Mouse (Mus musculus): Measurements from ENCODE around the gene Eid1. TPM values are rescaled to one million over a fixed set of nuclear protein-coding genes. Genes with fewer than 3 reads are reported as not detected.

Eid1 gene
- 342 and 357 TPM in 2 replicates for polyA plus RNA-seq (2012; rRNA removed)

DNA sequence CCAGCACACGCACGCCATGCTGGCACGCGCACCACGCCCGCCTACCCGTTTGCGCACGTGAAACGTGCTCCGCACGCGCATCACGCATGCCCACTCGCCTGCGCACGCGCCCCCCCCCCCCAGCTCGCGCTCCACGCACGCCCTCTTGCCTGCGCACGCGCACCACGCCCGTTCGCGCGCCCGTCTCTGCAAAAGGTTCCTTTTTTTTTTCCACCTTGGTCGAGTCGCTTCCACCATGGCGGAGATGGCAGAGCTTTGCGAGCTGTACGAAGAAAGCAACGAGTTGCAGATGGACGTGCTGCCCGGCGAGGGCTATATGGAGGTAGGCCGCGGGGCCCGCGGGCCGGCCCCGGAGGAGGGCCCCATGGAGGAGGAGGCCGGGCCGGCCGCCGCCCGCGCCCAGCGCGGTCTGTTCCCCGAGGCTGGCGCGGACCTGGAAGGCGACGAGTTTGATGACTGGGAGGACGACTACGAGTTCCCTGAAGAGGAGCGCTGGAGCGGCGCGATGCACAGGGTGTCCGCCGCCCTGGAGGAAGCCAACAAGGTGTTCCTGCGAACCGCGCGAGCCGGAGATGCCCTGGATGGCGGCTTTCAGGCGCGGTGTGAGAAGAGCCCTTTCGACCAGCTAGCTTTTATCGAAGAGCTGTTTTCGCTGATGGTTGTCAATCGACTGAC is at the start of gene Eid1:
Gene Eid1, plus strand, starts transcription at position 139 of the 675 bp plus-strand sequence.

DNA sequence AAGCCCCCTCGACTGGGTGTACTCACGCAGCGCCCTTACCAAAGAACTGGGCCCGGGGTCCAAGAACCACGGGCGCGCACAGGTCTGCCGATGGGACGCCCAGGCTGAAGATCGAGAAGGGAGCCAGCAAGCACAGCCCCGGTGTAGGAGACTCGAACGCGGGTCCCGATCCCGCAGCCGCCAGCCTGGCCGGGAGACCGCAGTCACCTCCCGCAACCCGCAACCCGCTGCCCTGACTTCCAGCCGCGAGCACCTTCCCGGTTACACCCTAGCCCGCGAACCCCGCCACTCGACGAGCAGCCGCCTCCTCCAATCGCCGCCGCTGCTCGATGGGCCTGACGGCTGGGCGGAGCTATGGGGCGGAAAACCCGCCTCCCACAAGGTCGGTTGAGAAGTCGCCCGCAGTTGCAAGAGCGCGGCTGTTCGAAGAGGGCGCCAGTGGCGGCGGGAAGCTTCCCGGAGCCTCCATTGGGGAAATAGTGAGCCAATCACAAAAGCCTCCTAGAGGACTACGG is 48.0 kb upstream of the Eid1 start, which contains the start of gene Cep152:
Gene Cep152, minus strand, starts transcription at position 277 of the 515 bp plus-strand sequence.

GRCm38 (mm10) chr2:125724086-125724430 is 51.2 kb downstream of the Eid1 start, which contains the start of gene Shc4:
Gene Shc4 (minus strand): TSS chr2:125724148.

Other genes starting within 250 kb of the Eid1 start
- gene Gm9913, start 168.0 kb upstream of the Eid1 start, polyA plus RNA-seq (2012; rRNA removed) = 0.08 and 0.11 TPM in 2 replicates
- gene Fbn1, start 165.1 kb upstream of the Eid1 start, polyA plus RNA-seq (2012; rRNA removed) = 5.5 and 6.2 TPM in 2 replicates
- 2.9 and 3.5 TPM in 2 replicates for gene Cep152, start 48.0 kb upstream of the Eid1 start, polyA plus RNA-seq (2012; rRNA removed)
- 2.7 and 2.9 TPM in 2 replicates for gene Shc4, start 51.1 kb downstream of the Eid1 start, polyA plus RNA-seq (2012; rRNA removed)
- 18.3 and 19.0 TPM in 2 replicates for gene Secisbp2l, start 109.8 kb downstream of the Eid1 start, polyA plus RNA-seq (2012; rRNA removed)
- 23.8 and 24.7 TPM in 2 replicates for gene Galk2, start 186.0 kb downstream of the Eid1 start, polyA plus RNA-seq (2012; rRNA removed)
- gene Cops2, start 186.0 kb downstream of the Eid1 start, polyA plus RNA-seq (2012; rRNA removed) = 62.5 and 70.4 TPM in 2 replicates